ENCODE assay signal across 36 mouse cellular contexts in the genomic region with DNA sequence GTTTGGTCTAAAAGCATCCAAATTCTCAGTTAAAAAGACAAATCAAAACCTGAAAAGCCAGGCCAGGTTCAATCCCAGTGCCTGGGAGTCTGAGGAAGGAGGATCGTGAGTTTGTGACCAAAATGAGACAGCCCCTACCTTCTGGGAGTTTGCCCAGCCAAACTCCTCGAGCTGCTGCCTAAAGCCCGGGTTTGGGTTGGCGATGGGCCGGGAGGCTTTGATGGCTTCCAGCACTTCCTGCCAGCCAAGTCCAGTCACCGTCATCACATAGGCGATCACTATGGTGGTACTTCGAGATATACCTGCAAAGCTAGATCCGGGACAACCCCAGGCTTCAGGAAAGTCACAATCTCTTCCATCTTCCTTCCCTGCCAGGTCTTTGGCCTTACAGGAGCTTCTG. TPM values are rescaled to one million over a fixed set of nuclear protein-coding genes. Genes with fewer than 3 reads are reported as not detected.
"Had no signal": no experiment of that assay in that cellular context is flagged by ENCODE, and none has a peak within 500 bp of the region (broad histone marks: within the 10 kb centered on the region; RNA-seq: fewer than 3 reads in every experiment).

No protein-coding gene starts in this region.

- DNase-seq: gastrocnemius, adult 2 months; gastrocnemius, postnatal 10 days; gastrocnemius, postnatal 25 days; heart, adult 18-20 months; heart, postnatal 10 days; heart, postnatal 4 days; kidney, adult 18-20 months; kidney, adult 8-10 months; kidney, postnatal 25 days; kidney, postnatal 4 days; layer of hippocampus, postnatal 36 days; left cerebral cortex, postnatal 4 days had no signal

- H3K36me3 ChIP-seq: heart, embryonic 10.5 days; heart, embryonic 12.5 days; hindbrain, embryonic 10.5 days; hindbrain, embryonic 12.5 days; intestine, embryonic 15.5 days; limb, embryonic 13.5 days; limb, embryonic 15.5 days; liver, embryonic 12.5 days had no signal

- H3K9me3 ChIP-seq: heart, embryonic 10.5 days; heart, embryonic 12.5 days; hindbrain, embryonic 10.5 days; hindbrain, embryonic 12.5 days; intestine, embryonic 15.5 days; limb, embryonic 13.5 days; limb, embryonic 15.5 days; liver, embryonic 12.5 days had no signal

- ATAC-seq: inflammation-experienced regulatory T-cells, adult 6 months; intestine, embryonic 15.5 days; intestine, postnatal 0 days; liver, embryonic 12.5 days had no signal

- H3K27ac ChIP-seq: gastrocnemius, adult 2 months; hindbrain, embryonic 12.5 days; hindbrain, embryonic 14.5 days; intestine, embryonic 15.5 days; layer of hippocampus, adult 2 months; limb, embryonic 13.5 days; limb, embryonic 15.5 days; liver, embryonic 12.5 days had no signal

- H3K9ac ChIP-seq: intestine, embryonic 15.5 days; limb, embryonic 15.5 days; liver, embryonic 12.5 days had no signal

RNA-seq across cellular contexts. Expression of a gene that starts 7.5 kb away (rescaled TPM):
- total RNA-seq: granulocyte monocyte progenitor cell, adult 5-6 weeks; heart, adult 18-20 months; heart, adult 8-10 months; liver, adult 2 months had no signal
- polyA plus RNA-seq: heart, embryonic 14.5 days; inflammation-experienced regulatory T-cells, adult 6 months; liver, adult 2 months; liver, embryonic 12.5 days had no signal

RNA-seq across cellular contexts. Expression of a gene that starts 11.0 kb away (rescaled TPM):
- total RNA-seq: granulocyte monocyte progenitor cell, adult 5-6 weeks; liver, adult 2 months had no signal
- polyA plus RNA-seq: inflammation-experienced regulatory T-cells, adult 6 months; liver, embryonic 12.5 days had no signal

RNA-seq across cellular contexts. Expression of a gene that starts 18.3 kb away (rescaled TPM):
- total RNA-seq: gastrocnemius, adult 2 months; gastrocnemius, postnatal 10 days; gastrocnemius, postnatal 25 days; gastrocnemius, postnatal 4 days; heart, adult 18-20 months; heart, adult 8-10 months; heart, postnatal 10 days; heart, postnatal 25 days; heart, postnatal 4 days; liver, adult 2 months had no signal

RNA-seq across cellular contexts. Expression of a gene that starts 32.9 kb away (rescaled TPM):
- total RNA-seq: granulocyte monocyte progenitor cell, adult 5-6 weeks; layer of hippocampus, adult 2 months; layer of hippocampus, postnatal 10 days; layer of hippocampus, postnatal 36 days; left cerebral cortex, adult 18-20 months; left cerebral cortex, postnatal 10 days; left cerebral cortex, postnatal 25 days; left cerebral cortex, postnatal 4 days had no signal
- polyA plus RNA-seq: frontal cortex, adult 2 months; heart, embryonic 14.5 days; hindbrain, embryonic 12.5 days; hindbrain, embryonic 14.5 days; inflammation-experienced regulatory T-cells, adult 6 months; intestine, postnatal 0 days; kidney, embryonic 14.5 days; liver, adult 2 months; liver, embryonic 12.5 days had no signal
